21 mouse cellular contexts compared by ENCODE assay signal in the genomic region with DNA sequence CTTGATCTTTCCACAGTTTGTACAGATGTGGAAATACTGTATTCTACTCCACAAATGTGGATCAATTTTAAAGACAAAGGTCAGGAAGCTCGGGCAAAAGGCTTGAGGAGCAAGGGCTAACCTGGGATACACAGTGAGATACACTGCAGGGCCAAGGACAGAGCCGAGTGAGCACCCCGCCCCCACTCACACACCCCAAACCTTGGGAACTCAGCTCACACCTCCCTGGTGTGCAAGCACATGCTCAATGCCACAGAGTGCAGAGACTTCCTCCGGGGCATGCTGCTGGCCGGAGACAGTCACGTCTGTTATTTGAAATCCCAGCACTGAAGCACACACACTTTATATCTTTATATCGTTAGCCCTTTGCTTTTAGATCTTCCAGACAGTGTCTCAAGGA. TPM values are rescaled to one million over a fixed set of nuclear protein-coding genes. Genes with fewer than 3 reads are reported as not detected.
DNase-seq lines count a peak whose midpoint lies in the region; ATAC-seq and TF ChIP-seq lines count a peak whose summit lies in the region.
"Had no signal": no experiment of that assay in that cellular context is flagged by ENCODE, and none has a peak within 500 bp of the region (broad histone marks: within the 10 kb centered on the region; RNA-seq: fewer than 3 reads in every experiment).

No protein-coding gene starts in this region.

- no peak for ATAC-seq in liver, embryonic 11.5 days (replicated peaks; ENCODE audit: low FRiP score)
- ATAC-seq in liver, postnatal 0 days: peak; percentile 35; the same call in 1 of the 2 replicates
- ATAC-seq: forebrain, embryonic 14.5 days had no signal

- 32% methylated on average over 7 of the region's 7 CpGs for WGBS in liver, adult 2 months
- 83% methylated on average over 7 of the region's 7 CpGs for WGBS in liver, embryonic 11.5 days
- WGBS in liver, postnatal 0 days (ENCODE audit: insufficient replicate concordance): 77% methylated on average over 7 of the region's 7 CpGs
- 65% methylated on average over 7 of the region's 7 CpGs for WGBS in lung, adult 2 months

- no peak overlapping the region for H3K4me3 ChIP-seq in liver, adult 2 months (ENCODE audit: insufficient read depth, low read depth, low read length)
- no peak overlapping the region for H3K4me3 ChIP-seq in liver, embryonic 11.5 days (ENCODE audit: low read depth, low read length)
- no peak overlapping the region for H3K4me3 ChIP-seq in liver, postnatal 0 days (ENCODE audit: low read depth, low read length)
- H3K4me3 ChIP-seq in lung, adult 2 months (replicated peaks; ENCODE audit: extremely low read depth, low read depth, low read length): no peak overlapping the region
- H3K4me3 ChIP-seq: embryonic facial prominence, embryonic 15.5 days; erythroblast, embryonic 14.5 days; forebrain, embryonic 10.5 days; heart, adult 2 months; heart, embryonic 12.5 days; hindbrain, embryonic 10.5 days; intestine, embryonic 15.5 days had no signal

- H3K4me1 ChIP-seq in liver, adult 2 months (ENCODE audit: control insufficient read depth, insufficient read depth, low read length): peaks cover 31% of the 10 kb centered on the region
- no peaks in the 10 kb centered on the region for H3K4me1 ChIP-seq in liver, embryonic 11.5 days (replicated peaks; ENCODE audit: control insufficient read depth, insufficient read depth, low read length)
- no peaks in the 10 kb centered on the region; the same call in 1 of the 2 replicates for H3K4me1 ChIP-seq in liver, postnatal 0 days (ENCODE audit: insufficient read depth)
- peaks cover 12% of the 10 kb centered on the region for H3K4me1 ChIP-seq in lung, adult 2 months (ENCODE audit: control insufficient read depth, insufficient read depth, low read length)
- H3K4me1 ChIP-seq: embryonic facial prominence, embryonic 15.5 days; forebrain, embryonic 10.5 days; hindbrain, embryonic 10.5 days; intestine, embryonic 15.5 days had no signal

- H3K9ac ChIP-seq in liver, adult 2 months (ENCODE audit: low read depth, low read length): no peak overlapping the region
- H3K9ac ChIP-seq in liver, embryonic 11.5 days (ENCODE audit: low read depth, low read length): no peak overlapping the region
- no peak overlapping the region for H3K9ac ChIP-seq in liver, postnatal 0 days (replicated peaks)
- H3K9ac ChIP-seq: embryonic facial prominence, embryonic 15.5 days; heart, embryonic 12.5 days; hindbrain, embryonic 14.5 days; intestine, embryonic 15.5 days had no signal

- DNase-seq in cerebellum, postnatal 25 days: peak; percentile 43 to 60
- no peak for DNase-seq in cerebellum, adult 11 months
- peak; percentile 84 for DNase-seq in liver, adult 2 months (ENCODE audit: extremely low read depth, low read depth, low spot score)
- DNase-seq in liver, embryonic 11.5 days (ENCODE audit: low spot score): no peak
- DNase-seq in R1 (ENCODE audit: low read depth, low spot score): peak; percentile 37
- no peak for DNase-seq in liver, postnatal 0 days
- no peak for DNase-seq in lung, adult 2 months
- DNase-seq: adrenal gland, postnatal 10 days; cerebellum, adult 11-12 months; embryo, embryonic 11 days; gastrocnemius, postnatal 36 days; heart, adult 2 months had no signal

- no peak for TF ChIP-seq EP300 in liver, postnatal 0 days (IDR thresholded peaks at IDR 0.05; ENCODE audit: low read depth)

- TF ChIP-seq POLR2A in liver, adult 2 months (IDR thresholded peaks at IDR 0.05; ENCODE audit: extremely low read depth, insufficient read depth, low read length): no peak
- no peak for TF ChIP-seq POLR2A in lung, adult 2 months (IDR thresholded peaks at IDR 0.05; ENCODE audit: borderline replicate concordance, extremely low read depth, low read depth, low read length)

- H3K4me2 ChIP-seq in liver, embryonic 11.5 days: no peak overlapping the region
- H3K4me2 ChIP-seq in liver, postnatal 0 days (ENCODE audit: low read depth, low read length): no peak overlapping the region
- H3K4me2 ChIP-seq: embryonic facial prominence, embryonic 15.5 days; heart, embryonic 12.5 days; hindbrain, embryonic 14.5 days; intestine, embryonic 15.5 days had no signal

- no peaks in the 10 kb centered on the region for H3K27me3 ChIP-seq in liver, adult 2 months (ENCODE audit: control insufficient read depth, insufficient read depth, low read length)
- H3K27me3 ChIP-seq in liver, embryonic 11.5 days (replicated peaks; ENCODE audit: control insufficient read depth, insufficient read depth, low read length): no peaks in the 10 kb centered on the region
- H3K27me3 ChIP-seq in liver, postnatal 0 days (ENCODE audit: insufficient read depth, low read length): no peaks in the 10 kb centered on the region
- H3K27me3 ChIP-seq: embryonic facial prominence, embryonic 15.5 days; heart, embryonic 12.5 days; intestine, embryonic 15.5 days had no signal

- no peak for TF ChIP-seq CTCF in liver, adult 2 months (IDR thresholded peaks at IDR 0.05; ENCODE audit: low read depth, low read length)
- TF ChIP-seq CTCF in liver, postnatal 0 days (IDR thresholded peaks at IDR 0.05; ENCODE audit: low read depth): no peak
- no peak for TF ChIP-seq CTCF in lung, adult 2 months (IDR thresholded peaks at IDR 0.05; ENCODE audit: insufficient read depth, low read length)

- H3K36me3 ChIP-seq in liver, adult 2 months (ENCODE audit: control insufficient read depth, insufficient read depth, low read length): no peaks in the 10 kb centered on the region
- no peaks in the 10 kb centered on the region; the same call in 1 of the 2 replicates for H3K36me3 ChIP-seq in liver, embryonic 11.5 days (ENCODE audit: control insufficient read depth, insufficient read depth, low read length)
- no peaks in the 10 kb centered on the region for H3K36me3 ChIP-seq in liver, postnatal 0 days (replicated peaks; ENCODE audit: insufficient read depth, low read length)
- H3K36me3 ChIP-seq: embryonic facial prominence, embryonic 15.5 days; intestine, embryonic 15.5 days had no signal

- peaks cover 17% of the 10 kb centered on the region; the same call in 1 of the 2 replicates for H3K79me2 ChIP-seq in liver, adult 2 months (ENCODE audit: control insufficient read depth, insufficient read depth, low read length)

- H3K27ac ChIP-seq in liver, adult 2 months (replicated peaks; ENCODE audit: insufficient read depth, low read depth, low read length): peak overlapping the region; percentile 32
- H3K27ac ChIP-seq in liver, embryonic 11.5 days (ENCODE audit: low read depth, low read length): no peak overlapping the region
- no peak overlapping the region for H3K27ac ChIP-seq in liver, postnatal 0 days (ENCODE audit: low read depth)
- H3K27ac ChIP-seq: embryonic facial prominence, embryonic 15.5 days; forebrain, embryonic 10.5 days; heart, adult 2 months; hindbrain, embryonic 10.5 days; hindbrain, embryonic 14.5 days; intestine, embryonic 15.5 days had no signal

- H3K9me3 ChIP-seq in liver, embryonic 11.5 days (ENCODE audit: control insufficient read depth, low read length): no peaks in the 10 kb centered on the region
- no peaks in the 10 kb centered on the region for H3K9me3 ChIP-seq in liver, postnatal 0 days (ENCODE audit: low read length)
- H3K9me3 ChIP-seq: embryonic facial prominence, embryonic 15.5 days; G1E; hindbrain, embryonic 10.5 days; intestine, embryonic 15.5 days had no signal

RNA-seq across cellular contexts. Expression of a gene that starts 11.1 kb away (rescaled TPM):
- total RNA-seq in liver, adult 2 months (2014; rRNA removed): 5.9 and 10.1 TPM in 2 replicates
- polyA plus RNA-seq in liver, adult 2 months (2012; rRNA removed): 10.4 and 12.2 TPM in 2 replicates
- 4.4 and 5.7 TPM in 2 replicates for polyA plus RNA-seq in liver, embryonic 11.5 days (2014; fragmentation: Nextera tagmentation; extraction: Ambion mirVana)
- 4.0 and 4.1 TPM in 2 replicates for polyA plus RNA-seq in liver, postnatal 0 days (2015; fragmentation: Nextera tagmentation; extraction: Ambion mirVana)
- 29.0 and 38.6 TPM in 2 replicates for polyA plus RNA-seq in lung, adult 2 months (2012; rRNA removed)
- polyA plus RNA-seq: erythroblast, embryonic 14.5 days had no signal

RNA-seq across cellular contexts. Expression of a gene that starts 20.7 kb away (rescaled TPM):
- 47.1 and 53.7 TPM in 2 replicates for total RNA-seq in liver, adult 2 months (2014; rRNA removed)
- 21.9 and 22.7 TPM in 2 replicates for polyA plus RNA-seq in liver, adult 2 months (2012; rRNA removed)
- 109 and 116 TPM in 2 replicates for polyA plus RNA-seq in liver, embryonic 11.5 days (2014; fragmentation: Nextera tagmentation; extraction: Ambion mirVana)
- 28.8 and 29.2 TPM in 2 replicates for polyA plus RNA-seq in liver, postnatal 0 days (2015; fragmentation: Nextera tagmentation; extraction: Ambion mirVana)
- polyA plus RNA-seq in lung, adult 2 months (2012; rRNA removed): 34.5 and 48.0 TPM in 2 replicates

Comparison
In these comparisons a context has a peak if more than half of its experiments do, and no peak if none do; other contexts are left out.
1. DNase-seq: peak in cerebellum, postnatal 25 days (2 of 2), liver, adult 2 months (single experiment) and R1 (single experiment); none in cerebellum, adult 11 months (single experiment), liver, embryonic 11.5 days (single experiment), liver, postnatal 0 days (single experiment) and lung, adult 2 months (single experiment).